Mouse (Mus musculus): Measurements from ENCODE around the gene Aff3. TPM values are rescaled to one million over a fixed set of nuclear protein-coding genes. Genes with fewer than 3 reads are reported as not detected.

Gene Aff3
- total RNA-seq, 1 experiment from 2014 or later, result 189 TPM

- ATAC-seq (ENCODE audit: extremely low read depth, insufficient number of reproducible peaks, low FRiP score, poor library complexity, severe bottlenecking), result no peak
Measured at GRCm38 (mm10) chr1:38198393-38199029, 466.2 kb downstream of the Aff3 start.

- ATAC-seq (ENCODE audit: extremely low read depth, insufficient number of reproducible peaks, low FRiP score, poor library complexity, severe bottlenecking), result no peak
Measured at GRCm38 (mm10) chr1:38197145-38197682, 467.5 kb downstream of the Aff3 start.

GRCm38 (mm10) chr1:38195721-38196120 is 469.0 kb downstream of the Aff3 start:
- ATAC-seq (ENCODE audit: extremely low read depth, insufficient number of reproducible peaks, low FRiP score, poor library complexity, severe bottlenecking), result no peak

- no peak for ATAC-seq (ENCODE audit: extremely low read depth, insufficient number of reproducible peaks, low FRiP score, poor library complexity, severe bottlenecking)
Measured at GRCm38 (mm10) chr1:38186227-38186545, 478.6 kb downstream of the Aff3 start.

GRCm38 (mm10) chr1:38185517-38186226 is 479.1 kb downstream of the Aff3 start:
- peak; percentile 67; the same call in 1 of the 2 replicates for ATAC-seq (ENCODE audit: extremely low read depth, insufficient number of reproducible peaks, low FRiP score, poor library complexity, severe bottlenecking)

GRCm38 (mm10) chr1:38181020-38181550 is 483.7 kb downstream of the Aff3 start:
- no peak for ATAC-seq (ENCODE audit: extremely low read depth, insufficient number of reproducible peaks, low FRiP score, poor library complexity, severe bottlenecking)

- ATAC-seq (ENCODE audit: extremely low read depth, insufficient number of reproducible peaks, low FRiP score, poor library complexity, severe bottlenecking), result no peak
Measured at GRCm38 (mm10) chr1:38178929-38179328, 485.8 kb downstream of the Aff3 start.

- no peak for ATAC-seq (ENCODE audit: extremely low read depth, insufficient number of reproducible peaks, low FRiP score, poor library complexity, severe bottlenecking)
Measured at GRCm38 (mm10) chr1:38176077-38176476, 488.7 kb downstream of the Aff3 start.

- no peak for ATAC-seq (ENCODE audit: extremely low read depth, insufficient number of reproducible peaks, low FRiP score, poor library complexity, severe bottlenecking)
Measured at GRCm38 (mm10) chr1:38171874-38172273, 492.9 kb downstream of the Aff3 start.

GRCm38 (mm10) chr1:38165696-38166095 is 499.1 kb downstream of the Aff3 start:
- no peak for ATAC-seq (ENCODE audit: extremely low read depth, insufficient number of reproducible peaks, low FRiP score, poor library complexity, severe bottlenecking)

- ATAC-seq (ENCODE audit: extremely low read depth, insufficient number of reproducible peaks, low FRiP score, poor library complexity, severe bottlenecking), result peak; percentile 30; the same call in 1 of the 2 replicates
Measured at GRCm38 (mm10) chr1:38150086-38150485, 514.7 kb downstream of the Aff3 start.

- ATAC-seq (ENCODE audit: extremely low read depth, insufficient number of reproducible peaks, low FRiP score, poor library complexity, severe bottlenecking), result no peak
Measured at GRCm38 (mm10) chr1:38146008-38146407, 518.7 kb downstream of the Aff3 start.

- no peak for ATAC-seq (ENCODE audit: extremely low read depth, insufficient number of reproducible peaks, low FRiP score, poor library complexity, severe bottlenecking)
Measured at GRCm38 (mm10) chr1:38141371-38141770, 523.4 kb downstream of the Aff3 start.

GRCm38 (mm10) chr1:38140911-38141310 is 523.8 kb downstream of the Aff3 start:
- no peak for ATAC-seq (ENCODE audit: extremely low read depth, insufficient number of reproducible peaks, low FRiP score, poor library complexity, severe bottlenecking)

GRCm38 (mm10) chr1:38139396-38139795 is 525.4 kb downstream of the Aff3 start:
- peak; percentile 72; the same call in 1 of the 2 replicates for ATAC-seq (ENCODE audit: extremely low read depth, insufficient number of reproducible peaks, low FRiP score, poor library complexity, severe bottlenecking)

GRCm38 (mm10) chr1:38132942-38133341 is 531.8 kb downstream of the Aff3 start:
- ATAC-seq (ENCODE audit: extremely low read depth, insufficient number of reproducible peaks, low FRiP score, poor library complexity, severe bottlenecking), result no peak

GRCm38 (mm10) chr1:38130715-38131483 is 533.9 kb downstream of the Aff3 start:
- no peak for ATAC-seq (ENCODE audit: extremely low read depth, insufficient number of reproducible peaks, low FRiP score, poor library complexity, severe bottlenecking)

- peak; percentile 80 for ATAC-seq (ENCODE audit: extremely low read depth, insufficient number of reproducible peaks, low FRiP score, poor library complexity, severe bottlenecking)
Measured at GRCm38 (mm10) chr1:38129501-38130267, 535.1 kb downstream of the Aff3 start, which contains the start of gene Rev1. TSS of gene Rev1 (minus strand) at chr1:38129801.

All from neutrophil, adult 5-6 weeks (primary cell).